16 mouse cellular contexts compared by ENCODE assay signal in the genomic region with DNA sequence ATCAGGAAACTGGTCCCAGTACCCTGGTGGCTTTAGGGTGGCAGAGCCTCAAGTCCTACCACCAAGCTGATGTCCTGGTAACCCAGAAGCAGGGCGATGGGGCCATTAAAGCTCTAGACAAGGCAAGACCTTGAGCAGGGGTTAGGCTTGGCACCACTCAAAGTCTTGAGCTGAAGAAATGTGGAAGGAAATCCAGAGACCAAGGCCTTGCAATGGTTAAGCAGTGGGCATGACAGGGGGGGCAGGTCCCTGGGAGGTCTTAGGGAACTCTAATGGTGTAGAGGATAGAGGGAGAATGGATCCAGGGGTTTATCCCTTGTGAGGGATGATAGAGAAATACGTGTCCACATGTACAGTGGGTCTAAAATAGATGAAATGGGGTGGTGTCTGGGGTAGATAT. TPM values are rescaled to one million over a fixed set of nuclear protein-coding genes. Genes with fewer than 3 reads are reported as not detected.
A peak's percentile ranks its signal among the peaks of the same experiment; 100 is the strongest.
DNase-seq lines count a peak whose midpoint lies in the region; ATAC-seq lines count a peak whose summit lies in the region.
"Had no signal": no experiment of that assay in that cellular context is flagged by ENCODE, and none has a peak within 500 bp of the region (broad histone marks: within the 10 kb centered on the region; RNA-seq: fewer than 3 reads in every experiment).

No protein-coding gene starts in this region.

- no peaks in the 10 kb centered on the region for H3K9me3 ChIP-seq in heart, embryonic 10.5 days
- no peaks in the 10 kb centered on the region for H3K9me3 ChIP-seq in midbrain, embryonic 11.5 days (ENCODE audit: control insufficient read depth, low read length)
- no peaks in the 10 kb centered on the region for H3K9me3 ChIP-seq in midbrain, embryonic 16.5 days (replicated peaks; ENCODE audit: control insufficient read depth, low read length, poor library complexity, severe bottlenecking)
- H3K9me3 ChIP-seq in intestine, embryonic 14.5 days (ENCODE audit: control insufficient read depth, low read length): no peaks in the 10 kb centered on the region
- H3K9me3 ChIP-seq in stomach, embryonic 16.5 days (replicated peaks; ENCODE audit: control insufficient read depth, low read length): no peaks in the 10 kb centered on the region

- no peak overlapping the region for H3K4me3 ChIP-seq in heart, embryonic 10.5 days
- H3K4me3 ChIP-seq in midbrain, embryonic 11.5 days (ENCODE audit: low read depth, low read length): no peak overlapping the region
- no peak overlapping the region for H3K4me3 ChIP-seq in midbrain, embryonic 16.5 days (ENCODE audit: low read depth, low read length)
- H3K4me3 ChIP-seq in intestine, embryonic 14.5 days (ENCODE audit: low read depth, low read length): peak overlapping the region; percentile 39
- peak overlapping the region; percentile 48 for H3K4me3 ChIP-seq in stomach, embryonic 16.5 days (replicated peaks; ENCODE audit: low read length)
- H3K4me3 ChIP-seq: erythroblast, embryonic 14.5 days had no signal

- no peak for DNase-seq in heart, embryonic 10.5 days (ENCODE audit: low spot score)
- DNase-seq in heart, postnatal 25 days (ENCODE audit: low spot score): no peak
- peak; percentile 75 for DNase-seq in midbrain, embryonic 11.5 days (ENCODE audit: low spot score, missing footprints)
- no peak for DNase-seq in intestine, embryonic 14.5 days (ENCODE audit: low spot score)
- DNase-seq in thymus, postnatal 0 days (ENCODE audit: low spot score): no peak
- DNase-seq: cerebellum, postnatal 36 days; kidney, adult 9 months had no signal

- WGBS in heart, embryonic 10.5 days: 87% methylated on average over 2 of the region's 2 CpGs
- 94% methylated on average over 2 of the region's 2 CpGs for WGBS in midbrain, embryonic 11.5 days
- WGBS in midbrain, embryonic 16.5 days: 84% methylated on average over 2 of the region's 2 CpGs
- 78% methylated on average over 2 of the region's 2 CpGs for WGBS in intestine, embryonic 14.5 days
- WGBS in stomach, embryonic 16.5 days: 76% methylated on average over 2 of the region's 2 CpGs

- no peak overlapping the region for H3K4me2 ChIP-seq in midbrain, embryonic 11.5 days
- no peak overlapping the region for H3K4me2 ChIP-seq in midbrain, embryonic 16.5 days (ENCODE audit: low read length)
- peak overlapping the region; percentile 46 for H3K4me2 ChIP-seq in intestine, embryonic 14.5 days (ENCODE audit: low read length)
- H3K4me2 ChIP-seq in stomach, embryonic 16.5 days (ENCODE audit: low read depth, low read length): peak overlapping the region; percentile 65
- H3K4me2 ChIP-seq: liver, embryonic 11.5 days had no signal

- peaks cover 82% of the 10 kb centered on the region for H3K4me1 ChIP-seq in heart, embryonic 10.5 days
- peaks cover 15% of the 10 kb centered on the region for H3K4me1 ChIP-seq in midbrain, embryonic 11.5 days (ENCODE audit: control insufficient read depth, insufficient read depth, low read length)
- peaks cover 7% of the 10 kb centered on the region; the same call in 1 of the 2 replicates for H3K4me1 ChIP-seq in midbrain, embryonic 16.5 days (ENCODE audit: control insufficient read depth, insufficient read depth, low read length)
- peaks cover 67% of the 10 kb centered on the region for H3K4me1 ChIP-seq in intestine, embryonic 14.5 days (replicated peaks; ENCODE audit: control insufficient read depth, insufficient read depth, low read length)
- peaks cover 31% of the 10 kb centered on the region for H3K4me1 ChIP-seq in stomach, embryonic 16.5 days (ENCODE audit: control insufficient read depth, insufficient read depth, low read length)

- H3K27ac ChIP-seq in heart, embryonic 10.5 days: peak overlapping the region; percentile 99; the same call in 1 of the 2 replicates
- H3K27ac ChIP-seq in midbrain, embryonic 11.5 days (ENCODE audit: low read depth, low read length): no peak overlapping the region
- no peak overlapping the region for H3K27ac ChIP-seq in midbrain, embryonic 16.5 days (ENCODE audit: low read length)
- H3K27ac ChIP-seq in intestine, embryonic 14.5 days (ENCODE audit: low read depth): peak overlapping the region; percentile 96; the same call in 1 of the 2 replicates
- peak overlapping the region; percentile 97 for H3K27ac ChIP-seq in stomach, embryonic 16.5 days (ENCODE audit: low read length)
- H3K27ac ChIP-seq: macrophage had no signal

- intact Hi-C loops in heart, postnatal 25 days (cut with DNase I): no loop called here

- no peak for ATAC-seq in midbrain, embryonic 11.5 days (ENCODE audit: low FRiP score)
- no peak for ATAC-seq in midbrain, embryonic 16.5 days
- no peak for ATAC-seq in intestine, embryonic 14.5 days (replicated peaks; ENCODE audit: low FRiP score, low TSS enrichment, low read depth)
- ATAC-seq in stomach, embryonic 16.5 days (ENCODE audit: insufficient read depth, low FRiP score): no peak

- no peaks in the 10 kb centered on the region for H3K36me3 ChIP-seq in heart, embryonic 10.5 days
- H3K36me3 ChIP-seq in midbrain, embryonic 11.5 days (ENCODE audit: control insufficient read depth, insufficient read depth, low read length): no peaks in the 10 kb centered on the region
- H3K36me3 ChIP-seq in midbrain, embryonic 16.5 days (ENCODE audit: control insufficient read depth, insufficient read depth, low read length): no peaks in the 10 kb centered on the region
- H3K36me3 ChIP-seq in intestine, embryonic 14.5 days (ENCODE audit: control insufficient read depth, insufficient read depth, low read length): peaks cover 14% of the 10 kb centered on the region; the same call in 1 of the 2 replicates
- H3K36me3 ChIP-seq in stomach, embryonic 16.5 days (ENCODE audit: control insufficient read depth, insufficient read depth, low read length): no peaks in the 10 kb centered on the region

- no peak overlapping the region for H3K9ac ChIP-seq in midbrain, embryonic 11.5 days (ENCODE audit: low read length)
- H3K9ac ChIP-seq in midbrain, embryonic 16.5 days (ENCODE audit: low read depth, low read length): no peak overlapping the region
- H3K9ac ChIP-seq in intestine, embryonic 14.5 days (ENCODE audit: low read length): peak overlapping the region; percentile 87
- peak overlapping the region; percentile 80 for H3K9ac ChIP-seq in stomach, embryonic 16.5 days (ENCODE audit: low read length)

- H3K27me3 ChIP-seq in heart, embryonic 10.5 days (ENCODE audit: insufficient read depth, poor library complexity, severe bottlenecking): 0 out of 2 replicates have a peak, but pooled peaks cover 4% of the 10 kb centered on the region
- no peaks in the 10 kb centered on the region for H3K27me3 ChIP-seq in midbrain, embryonic 11.5 days (ENCODE audit: control insufficient read depth, insufficient read depth, low read length)
- H3K27me3 ChIP-seq in midbrain, embryonic 16.5 days (ENCODE audit: control insufficient read depth, insufficient read depth, low read depth, low read length): no peaks in the 10 kb centered on the region
- H3K27me3 ChIP-seq in intestine, embryonic 14.5 days (replicated peaks; ENCODE audit: control insufficient read depth, insufficient read depth, low read length): no peaks in the 10 kb centered on the region
- H3K27me3 ChIP-seq in stomach, embryonic 16.5 days (ENCODE audit: control insufficient read depth, insufficient read depth, low read length): no peaks in the 10 kb centered on the region

RNA-seq across cellular contexts. Expression of gene Lsp1, which starts 12.9 kb away (rescaled TPM):
- 32.0 and 36.9 TPM in 2 replicates for polyA plus RNA-seq in heart, embryonic 10.5 days (2016; fragmentation: Nextera tagmentation; extraction: Ambion mirVana)
- total RNA-seq in heart, postnatal 25 days (2021): 10 to 100 TPM; 43.7 to 48.1 TPM
- polyA plus RNA-seq in midbrain, embryonic 11.5 days (2014; fragmentation: Nextera tagmentation; extraction: Ambion mirVana): 11.1 and 13.1 TPM in 2 replicates
- polyA plus RNA-seq in midbrain, embryonic 16.5 days (2015; fragmentation: Nextera tagmentation; extraction: Ambion mirVana): 4.8 and 5.1 TPM in 2 replicates
- polyA plus RNA-seq in intestine, embryonic 14.5 days (2014; fragmentation: Nextera tagmentation; extraction: Ambion mirVana): 145 and 153 TPM in 2 replicates
- 216 and 235 TPM in 2 replicates for polyA plus RNA-seq in stomach, embryonic 16.5 days (2015; fragmentation: Nextera tagmentation; extraction: Ambion mirVana)
- 655 and 664 TPM in 2 replicates for polyA plus RNA-seq in thymus, postnatal 0 days (2015; fragmentation: Nextera tagmentation; extraction: Ambion mirVana)

RNA-seq across cellular contexts. Expression of gene Tnnt3, which starts 25.2 kb away (rescaled TPM):
- polyA plus RNA-seq in heart, embryonic 10.5 days (2016; fragmentation: Nextera tagmentation; extraction: Ambion mirVana): 9.5 and 10.4 TPM in 2 replicates
- 1 to 10 TPM in 1 of 2 experiments, not detected in 1; 2.0 TPM for total RNA-seq in heart, postnatal 25 days (2021)
- polyA plus RNA-seq in midbrain, embryonic 11.5 days (2014; fragmentation: Nextera tagmentation; extraction: Ambion mirVana): 0.77 and 2.0 TPM in 2 replicates
- 0.91 and 1.6 TPM in 2 replicates for polyA plus RNA-seq in midbrain, embryonic 16.5 days (2015; fragmentation: Nextera tagmentation; extraction: Ambion mirVana)
- polyA plus RNA-seq in intestine, embryonic 14.5 days (2014; fragmentation: Nextera tagmentation; extraction: Ambion mirVana): 1.5 and 2.4 TPM in 2 replicates
- polyA plus RNA-seq in stomach, embryonic 16.5 days (2015; fragmentation: Nextera tagmentation; extraction: Ambion mirVana): 12.0 and 208 TPM in 2 replicates
- 4.7 and 5.2 TPM in 2 replicates for polyA plus RNA-seq in thymus, postnatal 0 days (2015; fragmentation: Nextera tagmentation; extraction: Ambion mirVana)
- total RNA-seq: left cerebral cortex, adult 18-20 months had no signal
- polyA plus RNA-seq: erythroblast, embryonic 14.5 days; macrophage; small intestine, adult 2 months had no signal

RNA-seq across cellular contexts. Expression of gene Tnni2, which starts 31.9 kb away (rescaled TPM):
- 51.9 and 56.4 TPM in 2 replicates for polyA plus RNA-seq in heart, embryonic 10.5 days (2016; fragmentation: Nextera tagmentation; extraction: Ambion mirVana)
- 1 to 10 TPM; 4.4 to 7.1 TPM for total RNA-seq in heart, postnatal 25 days (2021)
- 0.47 and 0.96 TPM in 2 replicates for polyA plus RNA-seq in midbrain, embryonic 11.5 days (2014; fragmentation: Nextera tagmentation; extraction: Ambion mirVana)
- polyA plus RNA-seq in midbrain, embryonic 16.5 days (2015; fragmentation: Nextera tagmentation; extraction: Ambion mirVana): 0.51 and 0.78 TPM in 2 replicates
- 1.7 and 3.2 TPM in 2 replicates for polyA plus RNA-seq in intestine, embryonic 14.5 days (2014; fragmentation: Nextera tagmentation; extraction: Ambion mirVana)
- polyA plus RNA-seq in stomach, embryonic 16.5 days (2015; fragmentation: Nextera tagmentation; extraction: Ambion mirVana): 20.2 and 217 TPM in 2 replicates
- polyA plus RNA-seq in thymus, postnatal 0 days (2015; fragmentation: Nextera tagmentation; extraction: Ambion mirVana): 14.1 and 14.3 TPM in 2 replicates
- polyA plus RNA-seq: erythroblast, embryonic 14.5 days had no signal

RNA-seq across cellular contexts. Expression of gene Syt8, which starts 38.8 kb away (rescaled TPM):
- polyA plus RNA-seq in heart, embryonic 10.5 days (2016; fragmentation: Nextera tagmentation; extraction: Ambion mirVana): 0.38 and 1.3 TPM in 2 replicates
- total RNA-seq in heart, postnatal 25 days (2021): not detected
- polyA plus RNA-seq in midbrain, embryonic 11.5 days (2014; fragmentation: Nextera tagmentation; extraction: Ambion mirVana): not detected in 2 replicates
- not detected in 2 replicates for polyA plus RNA-seq in midbrain, embryonic 16.5 days (2015; fragmentation: Nextera tagmentation; extraction: Ambion mirVana)
- polyA plus RNA-seq in intestine, embryonic 14.5 days (2014; fragmentation: Nextera tagmentation; extraction: Ambion mirVana): 1.6 and 3.8 TPM in 2 replicates
- 31.1 and 50.1 TPM in 2 replicates for polyA plus RNA-seq in stomach, embryonic 16.5 days (2015; fragmentation: Nextera tagmentation; extraction: Ambion mirVana)
- 0.34 and 0.75 TPM in 2 replicates for polyA plus RNA-seq in thymus, postnatal 0 days (2015; fragmentation: Nextera tagmentation; extraction: Ambion mirVana)
- total RNA-seq: hematopoietic stem cell, adult 5-6 weeks; left cerebral cortex, adult 18-20 months; monocyte, adult 5-6 weeks had no signal
- polyA plus RNA-seq: erythroblast, embryonic 14.5 days had no signal

RNA-seq across cellular contexts. Expression of gene Mrpl23, which starts 59.0 kb away (rescaled TPM):
- polyA plus RNA-seq in heart, embryonic 10.5 days (2016; fragmentation: Nextera tagmentation; extraction: Ambion mirVana): 17.1 and 25.1 TPM in 2 replicates
- 10 to 100 TPM; 16.1 to 39.0 TPM for total RNA-seq in heart, postnatal 25 days (2021)
- 13.9 and 16.6 TPM in 2 replicates for polyA plus RNA-seq in midbrain, embryonic 11.5 days (2014; fragmentation: Nextera tagmentation; extraction: Ambion mirVana)
- 15.6 and 18.6 TPM in 2 replicates for polyA plus RNA-seq in midbrain, embryonic 16.5 days (2015; fragmentation: Nextera tagmentation; extraction: Ambion mirVana)
- 36.1 and 45.8 TPM in 2 replicates for polyA plus RNA-seq in intestine, embryonic 14.5 days (2014; fragmentation: Nextera tagmentation; extraction: Ambion mirVana)
- polyA plus RNA-seq in stomach, embryonic 16.5 days (2015; fragmentation: Nextera tagmentation; extraction: Ambion mirVana): 16.2 and 30.7 TPM in 2 replicates
- polyA plus RNA-seq in thymus, postnatal 0 days (2015; fragmentation: Nextera tagmentation; extraction: Ambion mirVana): 20.1 and 20.7 TPM in 2 replicates

Comparison
In these comparisons a context has a peak if more than half of its experiments do, and no peak if none do; other contexts are left out.
1. H3K27ac ChIP-seq: peak in heart, embryonic 10.5 days (single experiment), intestine, embryonic 14.5 days (single experiment) and stomach, embryonic 16.5 days (single experiment); none in midbrain, embryonic 11.5 days (single experiment) and midbrain, embryonic 16.5 days (single experiment).
2. H3K4me3 ChIP-seq: peak in intestine, embryonic 14.5 days (single experiment) and stomach, embryonic 16.5 days (single experiment); none in heart, embryonic 10.5 days (single experiment), midbrain, embryonic 11.5 days (single experiment) and midbrain, embryonic 16.5 days (single experiment).
3. H3K4me2 ChIP-seq: peak in intestine, embryonic 14.5 days (single experiment) and stomach, embryonic 16.5 days (single experiment); none in midbrain, embryonic 11.5 days (single experiment) and midbrain, embryonic 16.5 days (single experiment).
4. H3K9ac ChIP-seq: peak in intestine, embryonic 14.5 days (single experiment) and stomach, embryonic 16.5 days (single experiment); none in midbrain, embryonic 11.5 days (single experiment) and midbrain, embryonic 16.5 days (single experiment).